Mouse (Mus musculus): ENCODE data around the gene Serp1. TPM values are rescaled to one million over a fixed set of nuclear protein-coding genes. Genes with fewer than 3 reads are reported as not detected.

Gene Serp1
- total RNA-seq (2021) = 100 to 1,000 TPM in 1 of 2 experiments, 10 to 100 TPM in 1; 89.9 to 124 TPM
- long read RNA-seq, experiment 1, full-length matches to known transcripts = 312 of 321 reads
- long read RNA-seq, experiment 1, partial matches to known transcripts = 0 of 321 reads
- long read RNA-seq, experiment 1, other reads (novel, unspliced or antisense) = 9 of 321 reads
- long read RNA-seq, experiment 2, full-length matches to known transcripts = 962 of 974 reads
- long read RNA-seq, experiment 2, partial matches to known transcripts = 8 of 974 reads
- long read RNA-seq, experiment 2, other reads (novel, unspliced or antisense) = 4 of 974 reads

DNA sequence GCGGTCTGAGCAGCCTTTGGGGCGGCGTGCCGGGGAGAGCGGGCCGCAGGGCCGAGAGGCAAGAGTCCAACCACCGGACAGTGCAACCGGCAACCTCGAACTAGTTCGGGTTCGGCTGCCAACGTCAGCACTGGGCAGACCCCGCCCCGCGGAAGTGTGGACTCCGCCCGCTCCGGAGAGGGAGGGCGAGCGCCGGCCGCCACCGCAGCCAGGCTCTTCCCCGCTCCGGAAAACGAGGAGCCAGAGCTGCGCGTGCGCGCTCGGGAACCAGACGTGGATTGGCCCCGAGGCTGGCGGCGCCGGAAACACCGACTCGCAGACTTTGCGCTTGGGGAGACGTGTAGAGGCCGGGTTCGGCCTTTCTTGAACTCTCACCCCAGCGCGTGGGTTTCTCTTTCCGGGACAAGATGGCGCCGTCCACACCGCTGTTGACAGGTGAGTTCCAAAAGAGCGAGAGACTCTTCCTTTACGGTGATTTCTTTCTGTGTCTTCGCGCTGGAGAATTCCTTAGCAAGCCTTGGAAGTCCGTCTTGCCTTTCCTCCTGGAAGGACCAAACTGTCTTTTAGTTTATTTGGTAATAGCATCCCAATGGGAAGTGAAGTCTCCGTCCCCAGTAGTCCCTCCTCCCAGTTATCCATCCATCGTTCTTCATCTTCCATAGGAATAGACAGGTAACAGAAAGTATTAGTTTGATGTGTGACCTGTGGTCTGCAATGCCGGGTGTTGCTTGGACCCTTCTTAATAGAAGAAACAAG is at the start of gene Serp1, which contains the start of gene Eif2a:
Gene Serp1, minus strand, starts transcription at position 241 of the 756 bp plus-strand sequence.
Gene Eif2a, plus strand, starts transcription at position 170 of the 756 bp plus-strand sequence.
- DNase-seq (ENCODE audit: low spot score in 2 of 2) = peak; percentile 97 to 98

DNA sequence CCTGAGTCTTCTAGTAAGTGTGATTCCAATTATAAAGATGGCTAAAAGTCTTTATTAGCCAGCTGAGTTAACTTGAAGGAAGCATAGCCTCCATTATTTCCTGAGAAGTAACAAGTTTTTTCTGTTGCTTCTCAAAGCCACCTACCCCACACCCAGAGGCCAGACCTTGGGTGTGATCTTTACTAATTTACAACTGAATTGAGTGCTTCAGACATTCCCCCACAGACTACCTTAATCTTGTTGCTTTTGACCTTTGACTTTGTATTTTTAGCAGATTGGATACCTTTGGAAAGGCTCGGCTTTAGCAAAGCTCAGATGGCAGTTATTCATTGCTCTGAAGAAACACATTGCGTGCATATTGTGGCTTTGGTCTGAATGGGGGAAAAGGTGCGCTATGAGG is 45.1 kb upstream of the Serp1 start:
- no peak for DNase-seq (ENCODE audit: low spot score in 2 of 2)

DNA sequence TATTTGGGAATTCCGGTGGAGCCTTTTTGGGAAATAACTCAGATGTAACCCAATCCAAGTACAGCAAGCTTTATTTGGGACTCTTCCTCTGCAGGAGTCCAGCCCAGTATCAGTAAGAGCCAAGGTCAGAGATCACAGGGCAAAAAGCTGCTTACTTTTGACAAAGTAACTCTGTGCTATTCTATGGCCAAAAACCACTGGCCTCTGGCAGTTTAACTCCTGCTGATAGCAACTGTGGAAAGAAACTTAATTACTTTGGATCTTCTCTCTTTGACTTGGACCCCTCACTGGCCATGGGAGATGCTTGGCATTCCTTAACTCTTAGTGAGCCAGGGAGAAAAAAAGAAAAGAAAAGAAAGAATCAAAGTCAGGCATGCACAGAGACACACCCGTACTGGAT is 35.7 kb upstream of the Serp1 start:
- no peak for DNase-seq (ENCODE audit: low spot score in 2 of 2)

DNA sequence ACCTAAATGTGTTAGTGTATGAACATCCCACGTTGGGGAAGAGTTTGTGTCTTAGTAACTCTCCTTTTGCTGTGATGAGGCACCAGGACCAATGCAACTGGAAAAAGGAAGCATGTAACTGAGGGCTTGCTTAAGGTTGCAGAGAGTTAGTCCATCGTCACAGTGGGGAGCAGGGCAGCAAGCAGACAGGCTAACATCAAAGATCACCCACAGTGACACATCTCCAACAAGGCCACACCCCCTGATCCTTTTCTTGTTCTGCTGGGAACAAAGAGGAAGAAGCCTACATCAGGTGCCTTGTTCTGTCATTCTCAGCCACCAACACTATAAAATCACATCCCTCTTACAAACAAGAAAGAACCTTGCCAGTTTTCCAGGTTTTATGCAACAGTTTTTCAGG is 34.2 kb upstream of the Serp1 start:
- DNase-seq (ENCODE audit: low spot score in 2 of 2) = no peak

DNA sequence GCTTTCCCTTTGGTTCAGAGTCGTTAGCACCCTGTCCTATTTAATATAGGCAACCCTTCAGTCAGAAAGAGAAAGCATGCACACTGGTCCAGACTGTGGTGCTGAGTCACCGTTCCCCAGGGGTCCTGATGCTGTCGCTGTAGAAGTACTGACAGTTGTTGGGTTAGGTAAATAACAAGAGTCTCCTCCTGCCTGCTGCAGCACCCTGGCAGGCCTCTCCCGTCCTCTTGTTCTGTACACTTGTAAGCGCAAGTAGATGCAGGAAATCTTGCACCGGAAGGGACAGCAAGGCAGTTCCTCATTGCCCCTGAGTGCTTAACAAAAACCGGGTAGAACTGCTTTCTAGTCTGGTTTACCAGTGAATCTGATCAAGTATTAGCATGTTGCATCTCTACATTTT is 31.0 kb upstream of the Serp1 start:
- no peak for DNase-seq (ENCODE audit: low spot score in 2 of 2)

DNA sequence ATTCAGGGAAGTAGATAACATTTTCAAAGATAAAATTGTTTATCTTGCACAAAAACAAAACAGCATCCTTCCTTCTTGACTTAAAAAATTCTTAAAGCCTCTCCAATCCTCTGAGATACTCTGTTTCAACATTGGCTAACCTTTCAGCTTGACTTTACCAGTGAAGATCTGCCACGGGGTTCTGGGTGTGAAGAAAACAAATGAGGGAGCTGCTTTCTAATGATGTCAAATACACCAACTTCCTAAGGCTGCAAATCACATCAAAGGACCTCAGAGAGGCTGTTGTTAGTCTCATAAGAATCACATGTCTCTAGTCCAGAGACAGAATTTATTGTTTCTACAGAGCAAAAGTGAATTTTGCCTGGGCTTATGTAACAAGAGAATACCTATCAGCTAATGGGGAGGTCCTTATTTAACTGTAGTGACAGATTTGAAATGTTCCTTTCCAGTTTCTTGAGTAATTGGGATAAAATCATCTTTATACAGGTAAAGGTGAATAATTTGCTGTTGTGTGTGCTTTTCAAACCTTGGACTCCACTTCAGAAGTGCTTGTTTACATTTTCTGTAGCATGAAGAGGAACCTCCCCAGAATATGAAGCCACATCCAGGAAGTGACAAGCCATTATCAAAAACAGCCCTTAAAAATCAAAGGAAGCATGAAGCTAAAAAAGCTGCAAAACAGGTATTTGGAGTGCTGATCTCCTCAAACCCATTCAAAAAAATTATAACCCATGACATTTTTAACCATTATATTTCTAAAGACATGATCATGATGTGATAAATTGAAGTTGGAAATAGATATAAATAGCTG is 26.5 kb upstream of the Serp1 start:
- no peak for DNase-seq (ENCODE audit: low spot score in 2 of 2)

DNA sequence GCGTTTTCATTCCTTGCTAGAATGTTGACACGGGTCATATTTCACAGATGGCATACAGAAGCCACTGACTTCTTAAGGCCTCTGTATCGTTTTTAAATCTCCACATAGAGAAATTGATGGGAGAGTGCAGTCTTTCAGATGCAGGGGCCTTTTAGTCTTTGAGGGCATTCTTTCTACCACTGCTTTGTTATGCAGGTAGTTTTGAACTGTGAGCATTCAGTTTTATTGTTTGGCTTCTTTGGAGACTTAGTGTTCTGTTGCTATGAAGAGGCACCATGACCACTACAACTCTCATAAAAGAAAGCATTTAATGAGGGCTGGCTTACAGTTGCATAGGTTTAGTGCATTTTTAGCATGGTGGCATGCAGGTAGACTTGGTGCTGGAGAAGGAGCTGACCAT is 10.9 kb upstream of the Serp1 start:
- no peak for DNase-seq (ENCODE audit: low spot score in 2 of 2)

DNA sequence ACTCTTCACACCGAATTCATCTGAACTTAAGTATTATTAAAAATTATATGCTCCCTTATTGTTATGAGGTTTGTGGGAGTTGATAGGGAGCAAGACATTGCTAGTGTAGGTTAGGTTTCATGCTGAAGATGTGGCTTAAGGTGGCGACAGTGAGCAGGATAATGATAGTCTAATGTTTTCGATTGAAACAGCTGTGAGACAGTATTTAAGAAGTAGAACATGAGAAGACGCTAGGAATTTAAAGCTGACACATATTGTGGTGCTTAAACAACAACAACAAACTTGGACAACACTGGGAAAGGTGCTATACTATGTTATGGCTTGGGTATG is 681 bp upstream of the Serp1 start:
- no peak for DNase-seq (ENCODE audit: low spot score in 2 of 2)

DNA sequence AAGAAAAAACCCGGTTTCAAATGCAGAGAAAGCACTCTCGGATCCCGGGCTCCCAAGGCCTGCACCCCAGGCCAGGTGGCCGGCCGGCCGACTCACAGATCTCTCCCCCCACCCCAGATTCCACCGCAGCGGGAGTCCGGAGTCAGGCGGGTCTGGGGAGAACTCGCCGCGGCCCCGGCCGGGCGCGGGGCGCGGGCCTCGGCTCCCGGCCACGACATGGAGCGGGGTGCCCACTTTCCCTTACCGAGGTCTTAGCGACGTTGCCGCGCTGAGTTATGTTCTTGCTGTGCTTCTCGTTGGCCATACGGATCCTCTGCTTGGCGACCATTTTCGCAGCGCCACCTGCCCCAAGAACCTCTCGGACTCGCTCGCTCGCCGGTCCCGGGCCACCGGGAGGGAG is 526 bp downstream of the Serp1 start:
- DNase-seq (ENCODE audit: low spot score in 2 of 2) = peak in 1 of 2 experiments; percentile 48

DNA sequence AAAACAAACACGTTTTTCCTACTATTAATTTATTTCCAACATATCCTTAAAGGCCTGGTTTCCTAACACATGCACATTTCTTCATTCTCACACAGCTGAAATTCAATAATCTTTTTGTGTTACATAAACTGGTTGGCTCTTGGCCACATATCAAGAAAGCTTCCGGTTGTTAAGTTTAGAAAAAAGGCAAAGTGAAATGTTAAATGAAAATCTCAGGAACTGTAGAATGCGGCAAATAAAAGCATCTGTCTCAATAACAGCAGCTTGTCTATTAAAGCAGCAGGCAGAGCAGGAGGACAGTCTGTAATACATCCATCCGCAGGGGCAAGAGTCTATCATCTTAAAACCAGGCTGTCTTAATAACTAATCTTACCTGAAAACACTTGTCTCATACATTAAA is 1.4 kb downstream of the Serp1 start:
- DNase-seq (ENCODE audit: low spot score in 2 of 2) = no peak

DNA sequence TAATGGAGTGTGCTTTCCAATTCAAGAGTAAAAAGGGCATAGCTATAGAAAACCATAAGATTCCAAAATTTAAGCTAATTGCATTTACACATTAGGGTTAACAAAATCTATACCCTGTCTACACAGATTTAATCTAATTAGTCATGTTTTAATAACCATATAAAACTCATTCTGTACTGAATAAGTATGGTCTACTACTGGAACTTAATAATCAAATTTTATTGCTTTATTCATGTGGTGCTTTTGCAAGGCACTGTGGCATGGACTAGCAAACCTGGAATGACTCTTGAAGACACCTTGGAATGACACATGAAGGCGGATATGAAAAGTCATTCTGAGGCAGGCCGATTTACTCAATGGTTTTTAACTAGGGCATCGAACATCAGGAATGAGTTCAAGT is 2.3 kb downstream of the Serp1 start:
- no peak for DNase-seq (ENCODE audit: low spot score in 2 of 2)

DNA sequence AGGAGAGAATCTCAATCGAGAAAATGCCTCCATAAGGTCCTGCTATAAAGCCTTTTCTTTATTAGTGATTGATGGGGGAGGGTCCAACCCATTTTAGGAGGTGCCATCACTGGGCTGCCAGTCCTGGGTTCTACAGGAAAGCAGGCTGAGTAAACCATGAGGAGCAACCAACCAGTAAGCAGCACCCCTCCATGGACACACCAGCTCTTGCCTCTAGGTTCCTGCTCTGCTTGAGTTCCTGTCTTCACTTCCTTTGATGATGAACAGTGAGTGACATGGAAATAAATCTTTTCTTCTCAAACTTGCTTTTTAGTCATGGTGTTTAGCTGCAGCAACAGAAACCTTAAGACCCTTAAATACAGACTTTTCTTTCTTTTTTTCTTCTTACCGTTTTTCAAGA is 4.3 kb downstream of the Serp1 start:
- no peak for DNase-seq (ENCODE audit: low spot score in 2 of 2)

DNA sequence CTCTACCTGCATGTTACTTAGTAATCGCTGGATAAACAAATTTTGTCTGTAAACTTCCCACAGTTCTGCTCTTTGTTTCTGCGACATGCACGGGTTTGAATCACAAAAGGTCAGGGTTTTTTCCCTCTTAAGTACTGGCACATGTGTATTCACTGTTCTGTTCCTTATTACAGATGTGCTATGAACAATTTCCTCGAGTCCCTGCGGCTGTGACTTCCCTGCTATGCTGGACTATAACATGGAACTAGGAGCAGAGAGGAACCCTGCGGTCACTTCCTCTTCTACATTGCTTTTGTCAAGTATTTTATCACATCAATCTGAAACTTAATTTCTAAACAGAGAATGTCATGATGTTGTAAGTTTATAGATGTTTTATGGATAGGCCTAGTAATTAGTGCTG is 5.4 kb downstream of the Serp1 start:
- no peak for DNase-seq (ENCODE audit: low spot score in 2 of 2)

DNA sequence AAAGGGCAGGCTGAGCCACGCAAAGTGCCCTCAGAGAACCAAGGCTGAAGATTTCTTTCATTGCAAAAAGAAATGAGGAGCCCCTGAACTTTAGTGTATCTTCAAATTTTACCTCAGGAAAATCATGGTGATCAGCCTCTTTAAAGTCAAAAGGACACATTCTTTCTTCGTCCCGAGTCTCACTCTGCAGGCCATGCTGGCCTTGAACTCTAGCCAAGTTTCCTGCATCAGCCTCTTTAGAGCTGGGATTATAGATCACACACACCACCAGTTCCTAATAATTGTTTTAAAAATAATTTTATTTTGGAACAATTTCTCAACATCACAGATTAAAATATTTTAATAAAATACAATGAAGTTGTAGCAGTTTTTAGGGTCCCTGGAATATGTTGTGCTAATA is 6.2 kb downstream of the Serp1 start:
- DNase-seq (ENCODE audit: low spot score in 2 of 2) = no peak

DNA sequence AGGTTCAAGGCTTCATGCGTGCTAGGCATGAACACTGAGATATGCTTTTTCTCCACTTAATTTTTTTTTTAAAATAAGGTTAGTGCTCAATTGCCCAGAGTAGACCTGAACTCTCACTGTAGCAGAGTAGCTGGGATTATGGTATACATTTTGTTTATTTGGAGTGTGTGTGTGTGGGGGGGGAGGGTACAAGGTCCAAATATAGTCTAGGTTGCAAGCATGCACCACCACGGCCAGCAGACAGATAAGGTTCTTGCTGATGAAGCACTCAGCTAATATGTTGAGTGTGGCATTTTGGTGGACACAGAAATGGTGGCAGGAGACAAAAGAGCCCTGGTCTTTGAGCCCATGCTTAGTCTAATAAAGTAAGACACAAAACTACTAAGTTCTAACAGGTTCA is 6.7 kb downstream of the Serp1 start:
- DNase-seq (ENCODE audit: low spot score in 2 of 2) = no peak

DNA sequence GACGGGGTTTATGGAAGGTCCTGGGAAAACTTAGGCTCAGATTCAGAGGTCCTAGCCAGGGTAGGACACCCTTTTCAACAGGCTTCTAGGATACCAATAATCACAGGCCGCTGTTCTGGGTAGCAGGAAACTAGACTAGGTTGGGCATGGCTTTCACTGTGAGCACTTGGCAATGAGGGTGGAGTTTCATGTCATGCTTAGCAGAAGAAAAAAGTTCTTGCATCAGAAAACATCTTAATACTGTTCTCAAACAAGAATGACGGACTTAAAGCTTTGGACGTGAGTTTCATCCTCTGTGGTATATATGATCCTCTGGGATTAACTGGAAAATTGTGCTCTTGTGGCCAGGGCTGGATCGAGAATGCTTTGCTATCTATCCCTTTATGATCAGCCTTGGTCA is 7.9 kb downstream of the Serp1 start:
- DNase-seq (ENCODE audit: low spot score in 2 of 2) = no peak

DNA sequence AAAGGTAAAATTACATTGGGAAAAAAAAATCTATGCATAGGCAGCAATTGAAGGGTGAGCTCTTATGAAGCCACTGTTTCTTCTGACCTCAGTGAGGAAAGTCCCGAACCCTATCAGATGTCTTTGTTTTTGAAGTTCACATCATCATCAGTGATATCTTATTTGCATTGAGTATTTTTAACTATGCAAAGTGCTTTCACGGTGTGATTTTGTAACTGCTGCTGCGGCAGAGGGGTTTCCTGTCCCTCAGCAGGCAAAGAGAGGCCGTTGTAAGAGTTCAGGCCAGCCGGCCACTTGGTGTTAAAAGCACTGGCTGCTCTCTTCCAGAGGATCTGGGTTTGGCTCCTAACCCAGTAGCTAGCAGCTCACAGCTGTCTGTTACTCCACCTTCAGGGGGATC is 8.4 kb downstream of the Serp1 start:
- no peak for DNase-seq (ENCODE audit: low spot score in 2 of 2)

DNA sequence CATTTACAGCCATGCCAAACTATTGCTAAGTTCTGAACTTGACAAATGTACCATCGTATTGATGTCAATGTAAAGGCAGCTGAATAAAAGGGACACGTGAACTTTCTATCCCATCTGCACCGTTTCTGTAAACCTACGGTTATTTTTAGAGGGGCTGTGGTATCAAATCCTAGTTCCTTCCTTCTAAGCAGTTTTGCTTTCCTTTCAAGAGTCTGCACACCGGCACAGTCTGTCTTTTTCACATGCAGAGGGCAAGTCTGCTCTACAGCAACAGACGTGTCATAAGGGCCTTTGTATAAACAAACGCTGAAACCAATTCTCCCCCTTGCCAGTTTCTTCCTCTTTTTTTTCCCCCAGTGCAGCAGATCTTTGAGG is 9.1 kb downstream of the Serp1 start:
- no peak for DNase-seq (ENCODE audit: low spot score in 2 of 2)

DNA sequence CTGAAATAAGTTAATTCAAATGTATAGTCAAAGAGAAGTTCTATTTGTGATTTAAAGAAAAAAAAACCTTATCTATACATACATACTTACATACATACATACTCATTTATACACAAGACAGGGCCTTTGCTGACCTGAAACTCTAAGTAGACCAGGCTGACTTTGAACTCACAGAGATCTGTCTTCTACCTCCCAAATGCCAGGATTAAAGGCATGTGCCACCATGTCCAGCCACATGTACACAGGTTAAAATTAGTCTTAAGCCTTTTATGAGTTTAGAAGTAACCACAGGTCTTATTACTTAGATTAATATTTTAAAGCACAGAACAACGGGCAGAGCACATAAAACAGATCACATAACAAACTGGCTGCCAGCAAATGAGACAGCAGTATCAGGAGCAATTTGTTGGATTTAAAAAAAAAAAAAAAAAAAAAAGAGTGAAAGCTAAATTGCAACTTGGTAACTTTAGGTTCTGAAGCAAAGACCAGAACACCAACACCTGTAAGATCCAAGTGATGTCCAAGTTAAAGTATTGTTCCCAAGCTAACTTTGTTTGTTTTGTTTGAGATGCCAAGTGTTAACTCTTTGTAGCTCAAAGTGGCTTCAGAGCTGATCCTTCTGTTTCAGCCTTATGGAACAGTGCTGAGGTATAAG is 9.6 kb downstream of the Serp1 start:
- no peak for DNase-seq (ENCODE audit: low spot score in 2 of 2)

DNA sequence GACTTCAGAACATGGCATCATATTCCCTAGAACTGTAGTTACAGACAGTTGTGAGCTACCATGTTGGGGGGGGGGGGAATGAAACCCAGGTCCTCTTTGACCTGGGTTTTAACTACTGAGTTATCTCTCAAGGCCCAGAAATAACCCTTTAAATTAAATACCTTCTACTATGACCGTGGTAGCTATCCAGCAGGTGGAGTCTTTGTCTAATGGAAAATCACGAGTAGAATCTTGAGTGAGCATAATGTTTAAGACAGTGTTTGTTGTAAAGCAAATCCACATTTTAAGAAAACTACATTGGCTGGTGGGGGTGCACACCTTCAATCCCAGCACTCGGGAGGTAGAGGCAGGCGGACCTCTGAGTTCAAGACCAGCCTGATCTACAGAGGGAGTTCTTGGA is 12.2 kb downstream of the Serp1 start:
- no peak for DNase-seq (ENCODE audit: low spot score in 2 of 2)

DNA sequence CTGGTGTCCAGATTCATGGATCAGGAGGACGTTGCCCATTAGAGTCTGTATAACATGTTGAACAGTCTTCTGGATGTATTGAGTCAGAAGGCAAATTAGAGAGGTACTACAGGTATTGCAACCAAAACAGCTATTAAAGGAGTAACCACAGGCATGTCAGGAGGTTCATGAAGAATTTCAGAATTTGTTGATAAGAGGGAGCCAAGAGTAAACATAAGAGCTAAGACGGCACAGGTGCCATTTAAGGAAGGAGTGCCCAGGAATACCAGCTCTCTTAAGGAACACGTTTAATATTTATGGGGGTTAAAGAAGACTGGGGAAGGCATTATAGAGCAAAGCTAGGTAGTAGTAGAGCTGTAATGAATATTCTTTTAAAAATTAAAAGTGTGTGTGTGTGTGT is 13.0 kb downstream of the Serp1 start:
- no peak for DNase-seq (ENCODE audit: low spot score in 2 of 2)

DNA sequence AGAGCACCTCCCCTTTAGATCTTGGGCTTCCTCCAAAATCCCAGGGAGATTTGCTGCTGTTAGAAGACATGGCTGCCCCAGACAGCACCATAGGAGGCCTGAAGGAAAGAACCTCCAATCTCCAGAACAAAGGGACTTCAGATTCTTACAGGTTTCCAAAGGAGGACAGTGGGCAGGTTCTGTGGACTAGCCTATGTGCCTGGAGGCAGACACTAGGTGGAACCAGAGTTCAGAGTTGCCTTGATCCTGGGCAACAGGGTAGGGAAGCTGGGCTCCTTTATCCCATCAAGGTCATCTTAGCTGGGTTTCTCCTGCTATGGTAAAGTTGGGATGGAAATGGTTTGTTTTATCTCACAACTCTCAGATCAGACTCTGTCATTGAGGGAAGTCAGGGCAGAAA is 14.1 kb downstream of the Serp1 start:
- peak in 1 of 2 experiments; percentile 21 for DNase-seq (ENCODE audit: low spot score in 2 of 2)
